Mouse (Mus musculus) mature B cell (primary cell): Measurements from ENCODE around the gene Zfp78.

Experiments used
- in situ Hi-C: fragments of 300-500 bp; cut with MboI; formaldehyde crosslinking; loops from 2 replicates; pipeline ENCODE4 v1.14.3; 2019

Gene Zfp78

GRCm38 (mm10) chr7:6386995-6387394 is 23.9 kb downstream of the Zfp78 start:
- in situ Hi-C loops, result no loop called here

GRCm38 (mm10) chr7:6388971-6389370 is 25.9 kb downstream of the Zfp78 start:
- in situ Hi-C loops, result no loop called here

GRCm38 (mm10) chr7:6389449-6389848 is 26.4 kb downstream of the Zfp78 start:
- in situ Hi-C loops, result no loop called here

- in situ Hi-C loops, result no loop called here
These were observed 35.2 kb downstream of the Zfp78 start, which contains the start of gene Smim17 for GRCm38 (mm10) chr7:6397996-6398975. Gene Smim17, plus strand, starts transcription at chr7:6398715.

- in situ Hi-C loops, result no loop called here
These were observed 47.0 kb downstream of the Zfp78 start, which contains the start of gene Gm20715 for GRCm38 (mm10) chr7:6410043-6410442. Gene Gm20715, plus strand, starts transcription at chr7:6410277.

GRCm38 (mm10) chr7:6414626-6415441 is 51.8 kb downstream of the Zfp78 start:
- in situ Hi-C loops, result no loop called here

- in situ Hi-C loops, result no loop called here
These were observed 52.3 kb downstream of the Zfp78 start for GRCm38 (mm10) chr7:6415442-6415787.

- in situ Hi-C loops, result no loop called here
These were observed 56.8 kb downstream of the Zfp78 start for GRCm38 (mm10) chr7:6419894-6420293.

GRCm38 (mm10) chr7:6429381-6429780 is 66.3 kb downstream of the Zfp78 start:
- in situ Hi-C loops, result no loop called here

GRCm38 (mm10) chr7:6430342-6430741 is 67.3 kb downstream of the Zfp78 start:
- in situ Hi-C loops, result no loop called here
